ENCODE assay signal across 10 mouse cellular contexts in genomic region chr5:121189182-121189581, GRCm38 (mm10). TPM values are rescaled to one million over a fixed set of nuclear protein-coding genes. Genes with fewer than 3 reads are reported as not detected.
A peak's percentile ranks its signal among the peaks of the same experiment; 100 is the strongest.
DNase-seq lines count a peak whose midpoint lies in the region; ATAC-seq and TF ChIP-seq lines count a peak whose summit lies in the region.
"Had no signal": no experiment of that assay in that cellular context is flagged by ENCODE, and none has a peak within 500 bp of the region (broad histone marks: within the 10 kb centered on the region; RNA-seq: fewer than 3 reads in every experiment).

No protein-coding gene starts in this region.

- H3K9ac ChIP-seq in forebrain, embryonic 13.5 days: peak overlapping the region; percentile 18; the same call in 1 of the 2 replicates
- H3K9ac ChIP-seq in forebrain, embryonic 15.5 days (replicated peaks): no peak overlapping the region
- no peak overlapping the region for H3K9ac ChIP-seq in lung, embryonic 14.5 days
- 0 out of 2 replicates have a peak overlapping the region, but pooled peaks have one; percentile 16 for H3K9ac ChIP-seq in liver, postnatal 0 days (replicated peaks)
- no peak overlapping the region for H3K9ac ChIP-seq in forebrain, embryonic 11.5 days (ENCODE audit: low read length)

- H3K27ac ChIP-seq in forebrain, embryonic 13.5 days: no peak overlapping the region
- no peak overlapping the region for H3K27ac ChIP-seq in forebrain, embryonic 15.5 days (replicated peaks)
- no peak overlapping the region for H3K27ac ChIP-seq in lung, embryonic 14.5 days (ENCODE audit: low read depth)
- no peak overlapping the region for H3K27ac ChIP-seq in liver, postnatal 0 days (ENCODE audit: low read depth)
- no peak overlapping the region for H3K27ac ChIP-seq in forebrain, embryonic 11.5 days (ENCODE audit: low read depth, low read length)

- 0 out of 2 replicates have a peak, but pooled peaks cover 3% of the 10 kb centered on the region for H3K27me3 ChIP-seq in forebrain, embryonic 13.5 days
- H3K27me3 ChIP-seq in forebrain, embryonic 15.5 days: no peaks in the 10 kb centered on the region
- no peaks in the 10 kb centered on the region for H3K27me3 ChIP-seq in lung, embryonic 14.5 days (ENCODE audit: insufficient read depth, low read length)
- no peaks in the 10 kb centered on the region for H3K27me3 ChIP-seq in liver, postnatal 0 days (ENCODE audit: insufficient read depth, low read length)
- no peaks in the 10 kb centered on the region for H3K27me3 ChIP-seq in forebrain, embryonic 11.5 days (ENCODE audit: control insufficient read depth, insufficient read depth, low read length)

- H3K4me3 ChIP-seq in forebrain, embryonic 13.5 days: 0 out of 2 replicates have a peak overlapping the region, but pooled peaks have one; percentile 6
- no peak overlapping the region for H3K4me3 ChIP-seq in forebrain, embryonic 15.5 days
- H3K4me3 ChIP-seq in lung, embryonic 14.5 days (ENCODE audit: low read depth, low read length): no peak overlapping the region
- H3K4me3 ChIP-seq in liver, postnatal 0 days (ENCODE audit: low read depth, low read length): no peak overlapping the region
- no peak overlapping the region for H3K4me3 ChIP-seq in forebrain, embryonic 11.5 days (ENCODE audit: low read depth, low read length)

- no peaks in the 10 kb centered on the region for H3K9me3 ChIP-seq in forebrain, embryonic 13.5 days (replicated peaks)
- H3K9me3 ChIP-seq in forebrain, embryonic 15.5 days: no peaks in the 10 kb centered on the region
- H3K9me3 ChIP-seq in lung, embryonic 14.5 days (ENCODE audit: low read depth, low read length): no peaks in the 10 kb centered on the region
- H3K9me3 ChIP-seq in liver, postnatal 0 days (ENCODE audit: low read length): no peaks in the 10 kb centered on the region
- H3K9me3 ChIP-seq in forebrain, embryonic 11.5 days (ENCODE audit: control insufficient read depth, low read length): no peaks in the 10 kb centered on the region

- no peak for TF ChIP-seq EP300 in liver, postnatal 0 days (IDR thresholded peaks at IDR 0.05; ENCODE audit: low read depth)

- peaks cover 64% of the 10 kb centered on the region for H3K4me1 ChIP-seq in forebrain, embryonic 13.5 days
- H3K4me1 ChIP-seq in forebrain, embryonic 15.5 days: peaks cover 56% of the 10 kb centered on the region
- peaks cover 10% of the 10 kb centered on the region; the same call in 1 of the 2 replicates for H3K4me1 ChIP-seq in lung, embryonic 14.5 days (ENCODE audit: insufficient read depth)
- peaks cover 40% of the 10 kb centered on the region for H3K4me1 ChIP-seq in liver, postnatal 0 days (ENCODE audit: insufficient read depth)
- H3K4me1 ChIP-seq in forebrain, embryonic 11.5 days (replicated peaks; ENCODE audit: control insufficient read depth, insufficient read depth, low read length): peaks cover 14% of the 10 kb centered on the region; the same call in 1 of the 2 replicates

- no peaks in the 10 kb centered on the region for H3K36me3 ChIP-seq in forebrain, embryonic 13.5 days (ENCODE audit: poor library complexity, severe bottlenecking)
- no peaks in the 10 kb centered on the region for H3K36me3 ChIP-seq in forebrain, embryonic 15.5 days
- no peaks in the 10 kb centered on the region for H3K36me3 ChIP-seq in lung, embryonic 14.5 days (ENCODE audit: insufficient read depth)
- H3K36me3 ChIP-seq in liver, postnatal 0 days (replicated peaks; ENCODE audit: insufficient read depth, low read length): no peaks in the 10 kb centered on the region
- no peaks in the 10 kb centered on the region for H3K36me3 ChIP-seq in forebrain, embryonic 11.5 days (ENCODE audit: control insufficient read depth, insufficient read depth, low read length)

- 86% methylated on average over 9 of the region's 9 CpGs for WGBS in forebrain, embryonic 13.5 days
- WGBS in forebrain, embryonic 15.5 days: 79% methylated on average over 9 of the region's 9 CpGs
- WGBS in lung, embryonic 14.5 days: 71% methylated on average over 9 of the region's 9 CpGs
- WGBS in liver, postnatal 0 days (ENCODE audit: insufficient replicate concordance): 70% methylated on average over 9 of the region's 9 CpGs
- WGBS in forebrain, embryonic 11.5 days: 85% methylated on average over 9 of the region's 9 CpGs

- DNase-seq in lung, embryonic 14.5 days: no peak
- DNase-seq in lung, postnatal 25 days (ENCODE audit: low spot score): no peak
- peak; percentile 36 for DNase-seq in fat pad, adult 2 months (ENCODE audit: extremely low read depth, low read depth, low spot score)
- DNase-seq in liver, postnatal 0 days: no peak
- no peak for DNase-seq in testis, postnatal 10 days (ENCODE audit: low spot score)
- no peak for DNase-seq in forebrain, embryonic 11.5 days (ENCODE audit: low spot score)
- DNase-seq: cerebellum, postnatal 14 days; gastrocnemius, postnatal 10 days had no signal

- no peak for TF ChIP-seq CTCF in lung, embryonic 14.5 days (IDR thresholded peaks at IDR 0.05; ENCODE audit: low read depth)
- no peak for TF ChIP-seq CTCF in liver, postnatal 0 days (IDR thresholded peaks at IDR 0.05; ENCODE audit: low read depth)

- peak overlapping the region; percentile 4; the same call in 1 of the 2 replicates for H3K4me2 ChIP-seq in forebrain, embryonic 13.5 days
- no peak overlapping the region for H3K4me2 ChIP-seq in forebrain, embryonic 15.5 days (replicated peaks)
- H3K4me2 ChIP-seq in lung, embryonic 14.5 days: 0 out of 2 replicates have a peak overlapping the region, but pooled peaks have one; percentile 18
- peak overlapping the region; percentile 47 for H3K4me2 ChIP-seq in liver, postnatal 0 days (ENCODE audit: low read depth, low read length)
- H3K4me2 ChIP-seq in forebrain, embryonic 11.5 days (ENCODE audit: low read depth, low read length, severe bottlenecking): no peak overlapping the region

- ATAC-seq in forebrain, embryonic 13.5 days: no peak
- no peak for ATAC-seq in forebrain, embryonic 15.5 days (replicated peaks)
- ATAC-seq in lung, embryonic 14.5 days (ENCODE audit: insufficient read depth): no peak
- ATAC-seq in liver, postnatal 0 days: no peak
- no peak for ATAC-seq in forebrain, embryonic 11.5 days (replicated peaks; ENCODE audit: low FRiP score)

RNA-seq across cellular contexts. Expression of gene Ptpn11, which starts 2.0 kb away (rescaled TPM):
- 27.8 and 28.4 TPM in 2 replicates for polyA plus RNA-seq in forebrain, embryonic 13.5 days (2015; fragmentation: Nextera tagmentation; extraction: Ambion mirVana)
- polyA plus RNA-seq in forebrain, embryonic 15.5 days (2015; fragmentation: Nextera tagmentation; extraction: Ambion mirVana): 25.9 and 26.1 TPM in 2 replicates
- 25.6 and 26.6 TPM in 2 replicates for polyA plus RNA-seq in lung, embryonic 14.5 days (2014; fragmentation: Nextera tagmentation; extraction: Ambion mirVana)
- polyA plus RNA-seq in liver, postnatal 0 days (2015; fragmentation: Nextera tagmentation; extraction: Ambion mirVana): 9.6 and 10.6 TPM in 2 replicates
- polyA plus RNA-seq in forebrain, embryonic 11.5 days (2014; fragmentation: Nextera tagmentation; extraction: Ambion mirVana): 27.4 and 28.6 TPM in 2 replicates

RNA-seq across cellular contexts. Expression of gene Rpl6, which starts 15.1 kb away (rescaled TPM):
- polyA plus RNA-seq in forebrain, embryonic 13.5 days (2015; fragmentation: Nextera tagmentation; extraction: Ambion mirVana): 466 and 500 TPM in 2 replicates
- 398 and 410 TPM in 2 replicates for polyA plus RNA-seq in forebrain, embryonic 15.5 days (2015; fragmentation: Nextera tagmentation; extraction: Ambion mirVana)
- polyA plus RNA-seq in lung, embryonic 14.5 days (2014; fragmentation: Nextera tagmentation; extraction: Ambion mirVana): 673 and 709 TPM in 2 replicates
- polyA plus RNA-seq in liver, postnatal 0 days (2015; fragmentation: Nextera tagmentation; extraction: Ambion mirVana): 315 and 325 TPM in 2 replicates
- polyA plus RNA-seq in forebrain, embryonic 11.5 days (2014; fragmentation: Nextera tagmentation; extraction: Ambion mirVana): 586 and 620 TPM in 2 replicates

RNA-seq across cellular contexts. Expression of gene Hectd4, which starts 30.8 kb away (rescaled TPM):
- 12.6 and 13.4 TPM in 2 replicates for polyA plus RNA-seq in forebrain, embryonic 13.5 days (2015; fragmentation: Nextera tagmentation; extraction: Ambion mirVana)
- 18.1 and 20.8 TPM in 2 replicates for polyA plus RNA-seq in forebrain, embryonic 15.5 days (2015; fragmentation: Nextera tagmentation; extraction: Ambion mirVana)
- polyA plus RNA-seq in lung, embryonic 14.5 days (2014; fragmentation: Nextera tagmentation; extraction: Ambion mirVana): 6.8 and 7.1 TPM in 2 replicates
- 3.3 and 3.6 TPM in 2 replicates for polyA plus RNA-seq in liver, postnatal 0 days (2015; fragmentation: Nextera tagmentation; extraction: Ambion mirVana)
- polyA plus RNA-seq in forebrain, embryonic 11.5 days (2014; fragmentation: Nextera tagmentation; extraction: Ambion mirVana): 11.5 and 13.4 TPM in 2 replicates

Comparison
In these comparisons a context has a peak if more than half of its experiments do, and no peak if none do; other contexts are left out.
1. H3K4me2 ChIP-seq: peak in forebrain, embryonic 13.5 days (single experiment), lung, embryonic 14.5 days (single experiment) and liver, postnatal 0 days (single experiment); none in forebrain, embryonic 15.5 days (single experiment) and forebrain, embryonic 11.5 days (single experiment).
2. H3K9ac ChIP-seq: peak in forebrain, embryonic 13.5 days (single experiment) and liver, postnatal 0 days (single experiment); none in forebrain, embryonic 15.5 days (single experiment), lung, embryonic 14.5 days (single experiment) and forebrain, embryonic 11.5 days (single experiment).